Mouse (Mus musculus) splenic B cell, adult 2 months (primary cell): ENCODE results near the gene Hspb11.
A peak's percentile ranks its signal among the peaks of the same experiment; 100 is the strongest.

ENCODE experiments used
- DNase-seq: peaks from one replicate; pipeline ENCODE4 v3.0.0-alpha.2; 2011; ENCODE audit warnings: low read depth, low spot score
- H3K27me3 ChIP-seq: 2 replicates; pipeline ENCODE4 v1.6.1; 2012; ENCODE audit warnings: mild to moderate bottlenecking, low read length, moderate library complexity, mixed read lengths; ENCODE audit not compliant: control insufficient read depth, poor library complexity, insufficient read depth, severe bottlenecking
- H3K36me3 ChIP-seq: 2 replicates; pipeline ENCODE4 v1.6.1; 2012; ENCODE audit warnings: mild to moderate bottlenecking, low read length, moderate library complexity, mixed read lengths; ENCODE audit not compliant: control insufficient read depth, poor library complexity, insufficient read depth, severe bottlenecking

Gene Hspb11

DNA sequence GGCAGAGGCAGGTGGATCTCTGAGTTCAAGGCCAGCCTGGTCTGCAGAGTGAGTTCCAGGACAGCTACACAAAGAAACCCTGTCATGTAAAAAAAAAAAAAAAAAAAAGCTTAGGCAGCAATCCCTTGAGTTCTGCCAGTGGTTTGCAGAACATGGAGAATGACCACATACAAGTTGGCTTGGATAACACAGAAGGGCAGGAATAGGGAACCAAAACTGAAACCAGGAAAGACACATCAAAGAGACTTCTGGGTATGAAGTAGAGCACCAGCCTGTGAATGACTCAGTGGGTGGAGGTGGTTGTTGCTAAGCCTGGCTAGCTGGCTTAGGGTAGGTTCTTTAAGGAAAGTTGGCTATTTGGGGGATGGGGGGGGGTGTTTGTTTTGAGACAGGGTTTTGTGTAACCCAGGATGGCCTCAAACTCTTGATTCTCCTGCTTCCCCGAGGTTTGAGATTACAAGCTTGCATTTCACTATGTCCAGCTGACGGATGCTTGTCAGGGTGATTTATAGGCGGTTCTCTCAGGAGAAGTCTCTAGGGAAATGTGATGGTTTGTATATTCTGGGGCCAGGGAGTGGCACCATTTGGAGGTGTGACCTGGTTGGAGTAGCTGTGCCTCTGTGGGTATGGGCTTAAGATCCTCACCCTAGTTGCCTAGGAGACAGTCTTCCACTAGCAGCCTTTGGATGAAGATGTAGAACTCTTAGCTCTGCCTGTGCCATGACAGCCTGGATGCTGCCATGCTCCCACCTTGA is 32.2 kb downstream of the Hspb11 start:
- no peaks in the 10 kb centered on the region for H3K27me3 ChIP-seq
- DNase-seq, result peak; percentile 48
- no peaks in the 10 kb centered on the region for H3K36me3 ChIP-seq

DNA sequence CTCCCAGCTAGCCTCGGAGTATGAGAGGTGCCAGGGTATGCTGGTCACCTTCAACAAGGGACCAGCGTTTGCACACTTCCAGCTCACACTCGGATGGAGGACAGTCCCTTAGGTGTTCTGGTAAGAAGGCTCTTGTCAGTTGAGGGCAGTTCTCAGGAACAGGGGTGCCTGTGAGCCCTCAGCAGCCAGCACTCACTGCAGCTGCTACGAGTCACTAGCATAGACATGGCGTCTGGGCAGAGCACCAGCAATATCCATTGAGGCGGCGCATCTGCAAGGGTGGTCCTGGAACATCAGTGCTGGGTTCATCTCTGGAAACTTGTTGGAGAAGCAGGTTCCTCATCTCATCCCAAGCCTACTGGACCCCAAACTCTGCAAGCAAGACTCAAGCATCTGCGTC is 33.0 kb downstream of the Hspb11 start:
- H3K36me3 ChIP-seq, result no peaks in the 10 kb centered on the region
- no peak for DNase-seq
- no peaks in the 10 kb centered on the region for H3K27me3 ChIP-seq

DNA sequence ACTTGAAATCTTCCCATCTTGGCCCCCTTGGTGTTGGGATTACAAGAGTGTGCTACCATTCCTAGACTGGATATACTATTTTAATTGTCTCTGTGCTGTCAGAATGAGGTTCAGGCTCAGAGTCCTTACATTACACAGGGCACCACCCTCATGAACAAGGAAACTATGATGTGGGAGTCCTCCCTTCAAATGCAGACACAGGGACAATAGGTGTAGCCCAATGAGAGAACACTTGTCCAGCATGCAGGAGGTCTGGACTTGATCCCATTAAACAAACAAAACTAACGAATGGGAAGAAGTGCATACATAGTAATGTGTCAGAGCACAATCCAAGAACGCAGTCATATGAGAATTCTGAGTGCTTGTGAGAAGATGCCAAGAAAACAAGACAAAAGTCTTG is 34.1 kb downstream of the Hspb11 start:
- Histone ChIP-seq H3K27me3 (no peaks in the 10 kb centered on the region), H3K36me3 (no peaks in the 10 kb centered on the region)
- DNase-seq, result no peak

DNA sequence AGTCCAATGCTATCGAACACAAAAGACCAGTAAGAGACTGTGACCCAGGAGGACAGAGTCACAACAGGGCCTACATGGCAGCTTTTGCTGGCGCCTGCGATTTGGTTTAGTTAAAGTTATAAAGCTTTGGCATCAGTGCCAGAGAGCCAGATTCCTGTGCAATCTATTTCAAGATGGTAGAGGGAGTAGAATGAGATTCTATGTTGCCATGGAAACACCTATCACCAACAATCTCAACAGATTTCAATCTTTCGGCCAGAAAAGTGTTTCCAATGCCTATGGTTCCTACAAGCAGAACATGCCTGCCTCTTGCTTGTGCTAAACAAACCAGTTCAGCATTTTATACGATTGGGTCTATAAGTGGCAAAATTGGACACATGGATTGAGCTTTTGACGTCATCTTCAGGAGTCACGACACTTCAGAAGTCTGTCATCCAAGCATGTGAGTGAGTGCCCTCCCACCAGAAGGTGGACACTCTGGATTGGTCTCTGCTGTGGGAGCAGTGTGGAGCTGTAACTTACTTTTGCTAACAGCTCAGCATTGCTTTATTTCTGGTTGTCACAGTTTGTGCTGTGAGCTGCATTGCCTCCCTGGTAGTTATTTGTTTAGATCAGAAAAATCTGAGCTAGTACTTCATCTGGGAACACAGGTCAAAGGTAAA is 38.3 kb downstream of the Hspb11 start:
- Histone ChIP-seq H3K27me3 (no peaks in the 10 kb centered on the region), H3K36me3 (no peaks in the 10 kb centered on the region)
- no peak for DNase-seq

DNA sequence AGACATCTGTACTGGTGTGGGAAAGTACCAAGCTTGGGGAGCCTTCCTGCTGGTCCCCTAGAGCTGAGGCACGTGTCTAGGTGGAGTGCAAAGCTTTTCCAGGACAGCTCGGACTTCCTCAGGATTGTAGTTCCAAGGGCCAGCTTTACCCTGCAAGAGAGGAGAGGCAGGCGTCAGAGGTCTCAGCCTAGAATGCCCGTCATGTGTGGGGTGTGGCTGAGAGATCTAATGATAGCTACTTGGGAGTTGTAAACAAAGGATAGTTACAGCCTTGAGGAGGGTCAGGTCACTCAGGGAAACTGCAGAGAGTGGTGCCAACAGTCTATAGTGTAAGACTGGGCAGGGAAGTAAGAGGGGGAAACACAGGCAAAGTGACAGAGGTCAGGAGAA is 38.9 kb downstream of the Hspb11 start:
- Histone ChIP-seq H3K36me3 (no peaks in the 10 kb centered on the region), H3K27me3 (no peaks in the 10 kb centered on the region)
- no peak for DNase-seq

DNA sequence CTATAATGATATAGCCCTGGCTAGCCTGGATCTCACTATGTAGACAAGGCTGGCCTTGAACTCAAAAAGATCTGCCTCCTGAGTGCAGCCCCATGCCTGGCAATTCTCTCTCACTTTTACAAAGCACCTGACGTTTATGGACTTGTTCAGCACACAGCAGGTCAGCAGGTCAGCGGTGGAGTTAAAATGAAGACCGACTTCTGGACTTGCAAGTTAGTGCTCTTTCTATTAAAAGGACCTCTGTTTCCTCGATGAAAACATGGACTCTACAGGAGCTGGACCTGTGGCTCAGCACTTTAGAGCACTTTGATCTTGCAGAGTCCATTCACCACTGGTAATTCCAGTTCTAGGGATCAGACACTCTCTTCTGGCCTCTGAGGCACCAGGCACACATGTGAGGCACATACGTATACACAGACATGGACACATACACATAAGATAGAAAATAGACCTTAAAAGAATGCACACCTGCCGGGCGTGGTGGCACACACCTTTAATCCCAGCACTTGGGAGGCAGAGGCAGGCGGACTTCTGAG is 44.7 kb downstream of the Hspb11 start:
- DNase-seq, result no peak
- H3K36me3 ChIP-seq, result no peaks in the 10 kb centered on the region
- H3K27me3 ChIP-seq, result no peaks in the 10 kb centered on the region

DNA sequence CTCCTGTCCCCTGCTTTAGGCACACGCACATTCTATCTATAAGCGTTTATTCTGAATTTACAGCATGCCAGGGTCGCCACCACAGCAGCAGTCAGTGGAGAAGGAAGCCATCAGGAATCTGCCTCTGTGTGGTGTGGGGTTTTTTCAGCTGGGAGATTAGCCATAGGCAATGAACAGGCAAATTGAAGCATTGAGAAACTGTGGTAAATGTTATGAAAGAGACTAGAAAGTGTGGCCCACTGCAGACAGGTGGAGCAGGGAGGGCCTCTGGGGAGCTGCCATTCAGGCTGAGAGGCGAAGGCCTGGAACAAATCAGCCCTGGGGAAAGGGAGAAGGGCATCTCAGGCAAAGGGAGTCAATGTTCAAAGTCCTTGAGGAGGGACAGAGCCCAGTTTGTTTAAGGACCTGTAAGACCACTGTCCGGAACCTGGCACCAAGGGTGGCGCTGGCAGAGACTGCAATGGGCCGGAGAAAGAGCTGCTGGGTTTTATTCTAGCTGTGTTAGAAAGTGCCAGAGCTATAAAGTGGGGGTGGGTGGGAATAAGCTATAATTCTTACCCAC is 46.5 kb downstream of the Hspb11 start:
- no peak for DNase-seq

DNA sequence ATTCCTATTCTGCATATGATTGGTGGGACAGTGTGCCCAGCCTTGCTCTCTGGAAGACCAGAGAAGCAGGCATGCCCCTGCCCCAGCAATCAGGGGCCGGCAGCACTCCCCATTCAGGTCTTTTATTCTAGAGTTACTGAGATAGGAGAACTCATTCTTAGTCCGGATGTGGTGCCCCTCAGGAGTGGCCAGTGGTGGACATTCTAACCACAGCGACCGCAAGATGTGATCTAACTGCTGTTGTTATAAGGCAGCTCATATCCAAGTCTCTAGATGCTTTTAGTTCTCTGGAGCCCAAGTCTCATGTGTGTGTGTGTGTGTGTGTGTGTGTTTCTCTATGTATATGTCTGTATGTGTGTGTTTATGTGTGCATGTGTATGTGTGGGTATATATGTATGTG is 47.0 kb downstream of the Hspb11 start:
- no peak for DNase-seq
- no peaks in the 10 kb centered on the region for H3K36me3 ChIP-seq
- no peaks in the 10 kb centered on the region for H3K27me3 ChIP-seq

More for the DNA sequence above, 46.5 kb downstream of the Hspb11 start:
- no peaks in the 10 kb centered on the region for H3K36me3 ChIP-seq
- no peaks in the 10 kb centered on the region for H3K27me3 ChIP-seq

DNA sequence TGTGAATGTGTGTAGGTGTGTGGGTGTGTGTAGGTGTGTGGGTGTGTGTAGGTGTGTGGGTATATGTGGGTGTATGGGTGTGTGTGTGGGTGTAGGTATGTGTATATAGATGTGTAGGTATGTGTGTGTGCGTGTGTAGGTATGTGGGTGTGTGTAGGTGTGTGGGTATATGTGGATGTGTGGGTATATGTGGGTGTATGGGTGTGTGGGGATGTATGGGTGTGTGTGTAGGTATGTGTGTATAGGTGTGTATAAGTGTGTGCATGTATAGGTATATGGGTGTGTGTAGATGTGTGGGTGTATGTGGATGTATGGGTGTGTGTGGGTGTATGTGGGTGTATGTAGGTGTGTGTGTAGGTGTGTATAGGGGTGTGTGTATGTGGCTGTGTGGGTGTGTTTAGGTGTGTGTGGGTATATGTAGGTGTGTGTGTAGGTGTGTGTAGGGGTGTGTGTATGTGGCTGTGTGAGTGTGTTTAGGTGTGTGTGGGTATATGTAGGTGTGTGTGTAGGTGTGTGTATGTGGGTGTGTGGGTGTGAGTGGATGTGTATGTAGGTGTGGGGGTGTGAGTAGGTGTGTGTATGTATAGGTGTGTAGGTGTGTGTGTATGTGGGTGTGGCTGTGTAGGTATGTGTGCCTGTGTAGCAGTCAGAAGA is 47.6 kb downstream of the Hspb11 start:
- H3K27me3 ChIP-seq, result no peaks in the 10 kb centered on the region
- H3K36me3 ChIP-seq, result no peaks in the 10 kb centered on the region
- no peak for DNase-seq

DNA sequence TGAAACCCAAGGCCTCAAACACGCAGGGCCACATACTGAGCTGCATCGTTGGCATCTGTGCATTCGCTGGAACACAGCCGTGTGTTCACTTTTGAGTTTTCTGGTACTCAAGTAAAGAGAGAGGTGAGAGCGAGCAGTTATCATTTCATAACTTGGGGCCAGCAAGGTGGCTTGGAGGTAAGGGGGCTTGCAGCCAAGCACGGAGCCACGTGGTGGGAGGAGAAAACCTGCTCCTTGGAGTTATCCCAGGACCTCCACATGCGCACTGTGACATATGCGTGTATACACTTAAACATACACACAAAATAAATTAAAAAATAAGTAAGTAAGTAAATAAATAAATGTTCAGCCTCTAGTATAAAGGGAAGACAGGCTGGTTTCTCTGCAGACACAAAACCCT is 48.8 kb downstream of the Hspb11 start:
- H3K27me3 ChIP-seq, result no peaks in the 10 kb centered on the region
- H3K36me3 ChIP-seq, result no peaks in the 10 kb centered on the region
- DNase-seq, result no peak

DNA sequence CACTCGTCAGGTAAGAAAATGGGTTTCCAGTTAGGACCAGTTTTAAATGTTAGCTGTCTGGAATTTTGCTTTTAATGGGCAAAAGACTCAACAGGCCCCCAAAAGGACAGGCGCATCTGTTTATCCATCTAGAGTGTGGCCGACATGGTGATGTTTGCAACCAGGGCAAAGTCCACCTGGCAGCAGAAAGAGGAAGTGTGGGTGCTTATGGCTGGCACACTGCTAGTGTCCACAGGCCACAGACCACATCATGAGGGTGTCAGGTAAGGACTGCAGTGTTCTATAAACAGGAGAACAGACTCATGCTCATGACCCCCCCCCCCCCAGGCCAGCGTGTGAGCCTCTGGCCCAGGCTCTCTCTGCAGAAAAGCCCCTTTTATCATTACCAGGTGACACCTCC is 49.4 kb downstream of the Hspb11 start:
- no peaks in the 10 kb centered on the region for H3K27me3 ChIP-seq
- H3K36me3 ChIP-seq, result no peaks in the 10 kb centered on the region
- DNase-seq, result peak; percentile 16

DNA sequence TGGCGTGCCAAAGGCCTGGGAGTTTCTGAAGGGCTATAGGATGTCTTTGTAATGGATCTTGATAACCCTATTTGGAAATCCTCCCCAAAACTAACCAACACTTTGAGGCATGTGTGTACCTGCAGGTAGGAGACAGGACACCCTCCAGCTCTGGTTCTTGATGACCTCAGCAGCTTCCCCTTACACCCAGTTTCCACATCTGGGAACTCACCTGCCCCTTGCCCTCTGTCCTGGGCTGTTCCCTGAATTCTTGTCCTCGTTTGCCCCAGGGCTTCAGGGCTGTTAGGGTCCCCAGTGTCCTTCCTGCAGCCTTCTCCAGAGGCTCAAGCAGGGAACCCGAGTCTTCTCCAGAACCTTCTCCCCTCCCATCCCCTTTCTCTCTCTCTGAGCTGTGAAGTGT is 50.1 kb downstream of the Hspb11 start:
- DNase-seq, result no peak
- no peaks in the 10 kb centered on the region for H3K27me3 ChIP-seq
- H3K36me3 ChIP-seq, result no peaks in the 10 kb centered on the region

DNA sequence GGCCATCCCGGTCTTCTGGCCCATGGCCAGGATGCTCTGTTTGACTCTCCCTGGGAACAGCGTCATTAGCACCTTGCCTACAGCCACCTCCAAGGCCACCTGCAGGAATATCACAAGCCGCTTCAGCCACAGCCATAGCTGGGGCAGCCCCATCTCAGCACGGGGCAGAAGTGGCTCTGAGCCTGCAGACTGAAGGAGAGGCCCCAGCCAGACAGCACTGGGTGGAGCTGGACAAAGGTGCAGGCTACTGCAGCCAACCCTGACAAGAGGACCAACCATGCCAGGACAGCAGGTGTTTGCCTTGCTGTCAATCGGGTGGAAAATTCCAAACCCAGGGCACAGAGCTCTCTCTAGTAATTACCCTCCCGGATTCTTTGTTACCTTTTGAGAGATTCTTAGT is 53.6 kb downstream of the Hspb11 start, which contains the start of gene Dio1:
Gene Dio1, minus strand, starts transcription at position 204 of the 400 bp plus-strand sequence.
- DNase-seq, result no peak
- Histone ChIP-seq H3K27me3 (no peaks in the 10 kb centered on the region), H3K36me3 (no peaks in the 10 kb centered on the region)

DNA sequence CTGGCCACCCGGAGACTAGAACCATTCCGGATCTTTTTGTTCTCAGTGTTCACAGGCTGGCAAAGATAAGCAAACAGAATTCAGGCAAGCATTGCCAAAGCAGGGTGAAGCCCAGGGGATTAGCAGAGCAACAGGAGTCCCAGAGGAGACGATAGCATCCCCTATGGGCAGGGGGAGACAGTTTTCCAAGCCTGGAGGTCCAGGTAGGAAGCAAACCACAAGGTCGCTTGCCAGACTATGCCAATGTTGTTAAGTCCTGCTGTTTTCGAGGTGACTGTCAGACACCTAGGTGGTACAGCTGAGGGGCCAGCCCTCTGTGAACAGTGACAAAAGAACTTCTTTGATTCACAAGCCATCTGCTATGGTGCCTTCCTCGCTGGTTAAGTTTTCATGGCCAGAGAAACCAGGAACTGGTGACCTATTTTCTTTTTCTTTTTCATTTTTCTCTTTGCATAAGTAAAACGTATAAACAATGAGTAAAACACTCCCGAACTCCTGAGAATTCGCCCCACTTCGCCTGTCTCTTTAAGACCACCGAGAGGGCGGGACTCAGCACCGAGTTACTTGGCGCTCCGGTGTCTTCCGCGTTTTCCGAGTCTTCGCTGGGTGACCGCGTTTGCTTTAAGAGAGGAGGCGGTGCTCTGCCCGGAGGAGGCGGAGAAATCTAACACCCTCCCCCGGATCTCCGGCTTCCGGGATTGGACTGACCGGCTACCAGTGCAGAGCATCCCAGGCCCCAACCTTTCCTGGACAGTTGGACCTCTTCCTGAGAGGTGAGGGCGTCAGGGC is 60.5 kb downstream of the Hspb11 start, which contains the start of gene Yipf1:
Gene Yipf1, plus strand, starts transcription at position 674 of the 789 bp plus-strand sequence.
- no peaks in the 10 kb centered on the region for H3K27me3 ChIP-seq
- H3K36me3 ChIP-seq, result peaks cover 2% of the 10 kb centered on the region; the same call in 1 of the 2 replicates
- peak; percentile 87 for DNase-seq
